Mouse (Mus musculus) kidney, adult 9 months (tissue): ENCODE results near the gene Gm3072.
"Not testable (repeated sequence)": the region's sequence is repeated elsewhere in the genome, so short reads cannot be mapped to it uniquely, and the experiment has no call there.

Source experiments
- DNase-seq: peaks from one replicate; pipeline ENCODE4 v3.0.0; 2022

Gm3072 gene

DNA sequence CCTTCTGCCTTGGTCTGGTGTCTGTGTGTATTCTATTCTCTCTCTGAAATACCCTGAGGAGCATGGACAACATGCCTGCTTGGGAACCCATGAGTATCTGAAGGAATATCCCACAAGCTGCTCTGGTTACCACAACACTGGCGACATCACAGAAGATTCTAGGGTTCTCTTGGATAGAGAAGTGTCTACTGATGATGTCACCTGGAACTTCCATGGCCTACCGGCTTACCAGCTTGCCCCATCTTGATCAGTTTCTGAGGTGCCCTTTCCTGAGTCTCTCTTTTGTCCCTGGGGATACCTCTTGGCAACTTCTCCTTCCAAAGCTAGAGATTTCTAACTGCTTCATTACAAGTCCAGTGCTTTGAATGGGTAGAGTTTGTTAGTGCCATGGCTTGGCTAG, at the start of gene Gm3072:
Gm3072 (minus strand) TSS at position 101 of the 400 bp plus-strand sequence.
- not testable (repeated sequence) for DNase-seq

DNA sequence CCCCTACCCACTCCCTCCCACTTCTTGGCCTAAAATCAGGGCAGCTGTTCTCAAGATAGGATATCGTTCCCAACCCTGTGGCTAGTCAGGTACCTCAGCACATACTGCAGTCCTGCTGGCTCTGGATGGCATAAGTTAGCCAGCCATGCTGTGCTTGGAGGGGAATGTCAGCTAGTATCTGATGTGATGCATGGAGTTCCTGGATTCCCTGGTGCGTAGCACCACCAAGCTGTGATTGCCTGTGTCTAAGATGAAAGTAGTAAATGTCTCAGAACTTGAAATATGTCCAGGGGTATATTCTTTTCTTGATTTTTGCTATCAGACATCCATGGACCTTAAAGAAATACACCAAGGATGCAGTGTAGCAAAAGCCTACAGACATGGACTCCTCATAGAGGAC, 23.8 kb upstream of the Gm3072 start:
- DNase-seq = not testable (repeated sequence)

DNA sequence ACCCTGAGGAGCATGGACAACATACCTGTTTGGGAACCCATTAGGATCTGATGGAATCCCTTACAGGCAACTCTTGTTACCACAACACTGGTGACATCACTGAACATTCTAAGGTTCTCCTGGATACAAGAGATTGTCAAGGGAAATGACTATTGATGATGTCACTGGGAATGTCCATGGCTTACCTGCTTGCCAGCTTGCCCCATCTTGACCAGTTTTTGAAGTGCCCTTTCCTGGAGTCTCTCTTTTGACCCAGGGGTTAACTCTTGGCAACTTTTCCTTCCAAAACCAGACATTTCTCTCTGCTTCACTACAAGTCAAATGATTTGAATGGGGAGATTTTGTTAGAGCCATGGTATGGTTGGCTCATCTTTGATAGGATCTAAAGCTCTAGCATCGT, 22.0 kb upstream of the Gm3072 start, which contains the start of gene Gm3676:
Gm3676 (minus strand) TSS at position 101 of the 400 bp plus-strand sequence.
- not testable (repeated sequence) for DNase-seq

DNA sequence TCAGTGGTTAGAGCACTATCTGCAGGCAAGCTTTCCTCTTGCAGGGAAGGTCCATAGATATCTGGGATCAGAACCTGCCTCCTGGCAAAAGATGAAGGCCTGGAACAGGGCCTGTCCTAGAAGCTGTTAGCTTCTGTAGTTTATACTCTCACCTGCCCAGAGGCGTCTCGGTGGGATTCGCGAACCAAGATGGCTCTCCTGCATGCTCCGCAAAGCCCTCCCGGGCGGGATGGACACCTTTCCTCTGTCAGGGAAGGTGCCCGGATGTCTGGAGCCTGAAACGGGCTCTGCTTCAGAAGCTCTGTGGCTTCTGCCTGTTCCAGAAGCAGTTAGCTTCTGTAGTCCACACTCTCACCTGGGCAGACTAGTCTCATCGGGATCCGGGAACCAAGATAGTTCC, 5.7 kb upstream of the Gm3072 start:
- not testable (repeated sequence) for DNase-seq

DNA sequence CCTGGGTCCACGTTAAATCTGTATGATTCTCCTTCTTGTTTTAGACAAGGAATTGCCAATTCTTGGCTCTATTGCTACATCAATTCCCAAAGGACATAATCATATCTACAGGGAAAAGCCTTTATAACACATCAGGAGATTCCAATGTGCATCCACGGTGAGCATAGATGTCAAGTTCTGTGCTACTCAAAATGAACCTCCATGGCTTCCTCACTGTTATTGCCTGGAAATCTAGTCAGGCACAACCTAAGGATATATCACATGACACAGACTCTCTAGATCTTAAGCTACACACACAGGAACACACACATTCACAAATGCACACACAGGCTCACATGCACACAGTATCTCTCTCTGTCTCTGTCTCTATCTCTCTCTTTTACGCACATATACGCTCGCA, 1.9 kb downstream of the Gm3072 start:
- DNase-seq = not testable (repeated sequence)

DNA sequence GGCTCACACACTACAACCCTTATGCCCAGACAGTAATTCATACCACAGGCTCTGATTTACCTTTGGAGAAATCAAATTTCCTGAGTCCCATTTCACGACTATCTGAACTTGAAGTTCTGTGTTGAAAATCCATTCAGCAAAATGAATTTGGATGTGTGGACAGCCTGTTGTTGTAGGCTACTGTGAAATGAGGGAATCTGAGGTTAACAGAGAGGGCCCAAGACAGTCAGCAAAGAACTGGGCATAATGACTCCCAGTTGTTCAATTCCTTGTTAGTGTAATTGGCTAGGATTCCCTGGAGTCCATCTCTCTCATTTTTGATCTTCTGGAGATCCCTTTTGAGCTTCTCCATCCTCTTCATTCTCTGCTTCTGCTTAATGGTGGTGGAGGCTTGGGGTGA, 13.7 kb downstream of the Gm3072 start:
- not testable (repeated sequence) for DNase-seq

DNA sequence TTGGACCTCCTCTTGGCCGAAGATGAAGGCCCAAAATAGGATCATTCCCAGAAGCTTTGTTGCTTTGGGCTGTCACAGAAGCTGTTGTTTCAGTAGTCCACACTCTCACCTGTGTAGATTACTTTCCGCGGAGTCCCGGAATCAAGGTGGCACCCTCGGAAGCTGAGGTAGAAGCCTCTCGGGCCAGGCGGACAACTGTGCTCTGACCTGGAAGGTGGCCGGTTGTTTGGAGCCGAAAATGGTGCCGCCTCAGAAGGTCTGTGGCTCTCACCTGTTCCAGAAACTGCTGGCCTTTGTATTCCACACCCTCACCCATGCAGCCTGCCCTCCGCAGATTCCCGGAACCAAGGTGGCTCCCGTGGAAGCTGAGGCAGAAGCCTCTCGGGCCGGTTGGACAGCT, 23.5 kb downstream of the Gm3072 start:
- not testable (repeated sequence) for DNase-seq

DNA sequence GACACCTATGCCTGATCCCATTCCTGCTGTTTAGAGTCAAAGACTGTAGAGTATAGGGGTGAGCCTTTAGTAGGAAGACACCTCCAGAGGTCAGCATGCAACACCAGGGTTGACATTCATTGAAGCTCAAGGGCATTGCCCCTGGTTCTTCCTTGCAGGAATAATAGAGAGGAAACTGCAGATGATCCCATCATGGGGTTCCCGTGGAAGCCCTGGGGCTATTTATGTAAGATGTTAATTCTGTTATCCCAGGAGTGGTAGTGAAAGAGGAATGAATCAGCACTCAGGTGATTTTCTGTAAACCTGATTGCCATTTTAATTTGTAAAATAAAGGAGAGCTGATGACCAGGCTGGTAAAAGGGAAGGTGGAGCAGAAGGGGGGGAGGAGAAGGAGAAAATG, 38.1 kb downstream of the Gm3072 start:
- DNase-seq = not testable (repeated sequence)

DNA sequence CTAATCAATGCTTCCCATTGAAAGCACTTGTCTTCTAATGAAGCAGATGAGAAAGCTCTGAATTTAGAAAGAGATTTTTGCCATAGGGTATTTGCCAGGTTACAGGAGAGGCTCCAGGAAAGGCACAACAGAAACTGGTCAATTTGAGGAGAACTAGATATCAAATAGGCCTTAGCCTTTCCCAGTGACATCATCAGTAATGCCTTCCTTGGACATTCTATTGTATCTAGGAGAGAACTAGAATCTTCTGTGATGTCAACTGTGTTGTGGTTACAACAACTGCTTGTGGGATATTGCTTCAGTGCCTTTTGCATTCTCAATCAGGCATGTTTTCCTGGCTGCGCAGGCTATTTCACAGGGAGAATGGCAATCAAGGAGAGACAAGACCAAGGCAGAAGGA, 51.5 kb downstream of the Gm3072 start, which contains the start of gene 1700049E17Rik2:
1700049E17Rik2 (plus strand) TSS at position 301 of the 400 bp plus-strand sequence.
- not testable (repeated sequence) for DNase-seq
